Mouse (Mus musculus) monocyte, adult 5-6 weeks (primary cell): ENCODE results near the gene Lypd9. TPM values are rescaled to one million over a fixed set of nuclear protein-coding genes. Genes with fewer than 3 reads are reported as not detected.
"Not testable (repeated sequence)": the region's sequence is repeated elsewhere in the genome, so short reads cannot be mapped to it uniquely, and the experiment has no call there.

Experiments
- ATAC-seq: fragments of 153-309, 156-312 bp; replicated peaks from 2 replicates; pipeline ENCODE4 v1.8.0; 2017; ENCODE audit warnings: mild to moderate bottlenecking; ENCODE audit not compliant: low TSS enrichment, insufficient number of reproducible peaks, severe bottlenecking, poor library complexity, low FRiP score
- total RNA-seq: library from RNA; stranded (forward); fragments of 200-1000, 200-491, 200-594 nt; gene quantifications from 3 replicates; pipeline ENCODE4 v1.2.3, GENCODE M21; 2017

The Lypd9 gene
- total RNA-seq = not detected in 3 replicates

GRCm38 (mm10) chr11:58452759-58453158 lies at the start of gene Lypd9:
Gene Lypd9 (minus strand): TSS chr11:58452923.
- no peak for ATAC-seq

GRCm38 (mm10) chr11:58502472-58502871 lies 49.7 kb upstream of the Lypd9 start, which contains the start of gene Olfr331:
Gene Olfr331 (minus strand): TSS chr11:58502572.
- ATAC-seq = not testable (repeated sequence)

- ATAC-seq = no peak
Measured at GRCm38 (mm10) chr11:58499290-58499689, 46.6 kb upstream of the Lypd9 start.

GRCm38 (mm10) chr11:58498761-58499160 lies 46.0 kb upstream of the Lypd9 start:
- no peak for ATAC-seq

- no peak for ATAC-seq
Measured at GRCm38 (mm10) chr11:58492455-58492854, 39.7 kb upstream of the Lypd9 start, which contains the start of gene Olfr332. Gene Olfr332 (minus strand): TSS chr11:58492555.

GRCm38 (mm10) chr11:58462170-58462569 lies 9.4 kb upstream of the Lypd9 start, which contains the start of gene Olfr30:
Gene Olfr30 (minus strand): TSS chr11:58462270.
- ATAC-seq = no peak

GRCm38 (mm10) chr11:58453592-58453991 lies 869 bp upstream of the Lypd9 start:
- no peak for ATAC-seq

GRCm38 (mm10) chr11:58437866-58438265 lies 14.9 kb downstream of the Lypd9 start:
- no peak for ATAC-seq

- no peak for ATAC-seq
Measured at GRCm38 (mm10) chr11:58432259-58432658, 20.5 kb downstream of the Lypd9 start, which contains the start of gene Gm12253. Gene Gm12253 (plus strand): TSS chr11:58432559.

GRCm38 (mm10) chr11:58420815-58421214 lies 31.9 kb downstream of the Lypd9 start, which contains the start of gene 1810065E05Rik:
Gene 1810065E05Rik (plus strand): TSS chr11:58421111.
- ATAC-seq = no peak

- ATAC-seq = no peak
Measured at GRCm38 (mm10) chr11:58418336-58418735, 34.4 kb downstream of the Lypd9 start.

- no peak for ATAC-seq
Measured at GRCm38 (mm10) chr11:58408066-58408465, 44.7 kb downstream of the Lypd9 start.

GRCm38 (mm10) chr11:58400655-58401054 lies 52.1 kb downstream of the Lypd9 start:
- no peak for ATAC-seq

- ATAC-seq = no peak
Measured at GRCm38 (mm10) chr11:58399985-58400645, 52.6 kb downstream of the Lypd9 start.

Other genes with a start within 250 kb of the Lypd9 start
- not detected in 3 replicates for gene 4930438A08Rik, start 178.1 kb downstream of the Lypd9 start, total RNA-seq
- 8.4 to 17.0 TPM (median 9.2 TPM) in 3 replicates for gene Zfp692, start 145.9 kb downstream of the Lypd9 start, total RNA-seq
- gene Zfp672, start 122.6 kb downstream of the Lypd9 start, total RNA-seq = 33.9 to 39.8 TPM (median 36.0 TPM) in 3 replicates
- gene Sh3bp5l, start 122.2 kb downstream of the Lypd9 start, total RNA-seq = 21.3 to 28.1 TPM (median 21.4 TPM) in 3 replicates
- gene Lypd8, start 73.9 kb downstream of the Lypd9 start, total RNA-seq = not detected in 3 replicates
- gene 1810065E05Rik, start 31.8 kb downstream of the Lypd9 start, total RNA-seq = not detected in 3 replicates
- not detected in 3 replicates for gene Gm12253, start 20.4 kb downstream of the Lypd9 start, total RNA-seq
- gene Olfr30, start 9.3 kb upstream of the Lypd9 start, total RNA-seq = not detected in 3 replicates
- gene Olfr332, start 39.6 kb upstream of the Lypd9 start, total RNA-seq = not detected in 3 replicates
- gene Olfr331, start 49.6 kb upstream of the Lypd9 start, total RNA-seq = not detected in 3 replicates
- gene Olfr330, start 81.9 kb upstream of the Lypd9 start, total RNA-seq = not detected in 3 replicates
- not detected in 3 replicates for gene Olfr329-ps, start 93.5 kb upstream of the Lypd9 start, total RNA-seq
- 0.43 TPM in 1 of 3 replicates, not detected in the others for gene Olfr328, start 102.7 kb upstream of the Lypd9 start, total RNA-seq
- not detected in 3 replicates for gene Olfr224, start 117.6 kb upstream of the Lypd9 start, total RNA-seq
- gene Olfr325, start 124.8 kb upstream of the Lypd9 start, total RNA-seq = not detected in 3 replicates
- not detected in 3 replicates for gene Olfr324, start 142.2 kb upstream of the Lypd9 start, total RNA-seq
- not detected in 3 replicates for gene 2210407C18Rik, start 163.2 kb upstream of the Lypd9 start, total RNA-seq
- gene Olfr323, start 177.6 kb upstream of the Lypd9 start, total RNA-seq = not detected in 3 replicates
- not detected in 3 replicates for gene Trim58, start 187.5 kb upstream of the Lypd9 start, total RNA-seq
- not detected in 3 replicates for gene Olfr322, start 205.9 kb upstream of the Lypd9 start, total RNA-seq
- not detected in 3 replicates for gene Olfr320, start 228.2 kb upstream of the Lypd9 start, total RNA-seq
- gene Olfr319, start 246.2 kb upstream of the Lypd9 start, total RNA-seq = not detected in 3 replicates